ENCODE assay signal across 9 mouse cellular contexts in the genomic region with DNA sequence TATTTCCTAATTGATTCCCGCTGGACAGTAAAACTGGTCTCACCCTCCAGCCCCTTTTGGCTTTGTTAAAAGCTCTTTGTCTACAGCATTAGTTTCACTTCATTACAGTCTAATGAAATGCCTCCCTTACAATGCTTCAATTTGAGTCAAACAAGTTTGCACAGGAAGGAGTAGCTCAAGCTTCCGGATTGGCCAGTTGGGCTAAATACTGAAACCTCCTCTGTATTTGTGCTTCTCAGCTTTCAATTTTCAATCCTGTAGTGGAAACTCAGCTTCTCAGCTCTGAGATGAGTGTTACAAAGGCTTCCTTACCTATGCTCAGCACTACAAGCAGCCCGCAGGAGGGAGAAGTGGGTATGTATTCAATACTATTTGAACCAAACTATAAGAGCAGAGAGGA. TPM values are rescaled to one million over a fixed set of nuclear protein-coding genes. Genes with fewer than 3 reads are reported as not detected.
A peak's percentile ranks its signal among the peaks of the same experiment; 100 is the strongest.
DNase-seq lines count a peak whose midpoint lies in the region; ATAC-seq lines count a peak whose summit lies in the region.
"Had no signal": no experiment of that assay in that cellular context is flagged by ENCODE, and none has a peak within 500 bp of the region (broad histone marks: within the 10 kb centered on the region; RNA-seq: fewer than 3 reads in every experiment).

No protein-coding gene starts in this region.

- no peak overlapping the region for H3K4me2 ChIP-seq in neural tube, embryonic 11.5 days (ENCODE audit: low read depth)
- H3K4me2 ChIP-seq in forebrain, embryonic 11.5 days (ENCODE audit: low read depth, low read length, severe bottlenecking) = peak overlapping the region; percentile 11; the same call in 1 of the 2 replicates
- 0 out of 2 replicates have a peak overlapping the region, but pooled peaks have one; percentile 7 for H3K4me2 ChIP-seq in stomach, embryonic 14.5 days (replicated peaks; ENCODE audit: low read depth, low read length)

- intact Hi-C loops in heart, postnatal 14 days (cut with DNase I) = no loop called here

- ATAC-seq in neural tube, embryonic 11.5 days (ENCODE audit: insufficient read depth, low FRiP score, low TSS enrichment) = peak; percentile 84
- peak; percentile 79 for ATAC-seq in forebrain, embryonic 11.5 days (replicated peaks; ENCODE audit: low FRiP score)
- no peak for ATAC-seq in stomach, embryonic 14.5 days (ENCODE audit: insufficient number of reproducible peaks, insufficient read depth, low FRiP score, low read depth)

- DNase-seq in neural tube, embryonic 11.5 days (ENCODE audit: low spot score) = peak; percentile 29
- no peak for DNase-seq in neural tube, embryonic 10.5 days (ENCODE audit: extremely low spot score, low spot score)
- DNase-seq in forebrain, embryonic 11.5 days (ENCODE audit: low spot score) = no peak
- DNase-seq in lung, postnatal 25 days (ENCODE audit: low spot score) = peak; percentile 24
- DNase-seq in layer of hippocampus, adult 9-10 months (ENCODE audit: low spot score) = no peak
- no peak for DNase-seq in layer of hippocampus, adult 9-11 months
- DNase-seq in heart, postnatal 14 days = no peak

- no peaks in the 10 kb centered on the region for H3K27me3 ChIP-seq in neural tube, embryonic 11.5 days (ENCODE audit: control insufficient read depth, insufficient read depth, low read length)
- H3K27me3 ChIP-seq in forebrain, embryonic 11.5 days (ENCODE audit: control insufficient read depth, insufficient read depth, low read length) = peaks cover 3% of the 10 kb centered on the region; the same call in 1 of the 2 replicates
- no peaks in the 10 kb centered on the region for H3K27me3 ChIP-seq in stomach, embryonic 14.5 days (ENCODE audit: control insufficient read depth, insufficient read depth, low read length)

- H3K4me3 ChIP-seq in neural tube, embryonic 11.5 days (ENCODE audit: low read depth, low read length) = no peak overlapping the region
- no peak overlapping the region for H3K4me3 ChIP-seq in forebrain, embryonic 11.5 days (ENCODE audit: low read depth, low read length)
- H3K4me3 ChIP-seq in stomach, embryonic 14.5 days (ENCODE audit: low read depth, low read length) = 0 out of 2 replicates have a peak overlapping the region, but pooled peaks have one; percentile 2

- H3K36me3 ChIP-seq in neural tube, embryonic 11.5 days (ENCODE audit: control insufficient read depth, insufficient read depth, low read length) = no peaks in the 10 kb centered on the region
- H3K36me3 ChIP-seq in forebrain, embryonic 11.5 days (ENCODE audit: control insufficient read depth, insufficient read depth, low read length) = no peaks in the 10 kb centered on the region
- no peaks in the 10 kb centered on the region for H3K36me3 ChIP-seq in stomach, embryonic 14.5 days (ENCODE audit: control insufficient read depth, insufficient read depth, low read length)

- no peak overlapping the region for H3K9ac ChIP-seq in neural tube, embryonic 11.5 days (ENCODE audit: low read length)
- H3K9ac ChIP-seq in forebrain, embryonic 11.5 days (ENCODE audit: low read length) = no peak overlapping the region
- no peak overlapping the region for H3K9ac ChIP-seq in stomach, embryonic 14.5 days (replicated peaks; ENCODE audit: low read depth, low read length)

- H3K27ac ChIP-seq in neural tube, embryonic 11.5 days (ENCODE audit: low read depth, low read length) = no peak overlapping the region
- H3K27ac ChIP-seq in forebrain, embryonic 11.5 days (ENCODE audit: low read depth, low read length) = no peak overlapping the region
- peak overlapping the region; percentile 64 for H3K27ac ChIP-seq in stomach, embryonic 14.5 days (ENCODE audit: low read length)

- no peaks in the 10 kb centered on the region for H3K9me3 ChIP-seq in neural tube, embryonic 11.5 days (ENCODE audit: control insufficient read depth, low read length)
- H3K9me3 ChIP-seq in forebrain, embryonic 11.5 days (ENCODE audit: control insufficient read depth, low read length) = no peaks in the 10 kb centered on the region
- H3K9me3 ChIP-seq in stomach, embryonic 14.5 days (ENCODE audit: control insufficient read depth, low read depth, low read length) = no peaks in the 10 kb centered on the region

- 44% methylated on average over 3 of the region's 3 CpGs for WGBS in neural tube, embryonic 11.5 days
- 13% methylated on average over 3 of the region's 3 CpGs for WGBS in forebrain, embryonic 11.5 days
- 68% methylated on average over 3 of the region's 3 CpGs for WGBS in stomach, embryonic 14.5 days

- H3K4me1 ChIP-seq in neural tube, embryonic 11.5 days (ENCODE audit: control insufficient read depth, insufficient read depth, low read length) = no peaks in the 10 kb centered on the region
- no peaks in the 10 kb centered on the region; the same call in 1 of the 2 replicates for H3K4me1 ChIP-seq in forebrain, embryonic 11.5 days (replicated peaks; ENCODE audit: control insufficient read depth, insufficient read depth, low read length)
- H3K4me1 ChIP-seq in stomach, embryonic 14.5 days (ENCODE audit: control insufficient read depth, insufficient read depth, low read length) = no peaks in the 10 kb centered on the region

RNA-seq across cellular contexts. Expression of a gene that starts 52.9 kb away (rescaled TPM):
- 0.70 and 1.4 TPM in 2 replicates for polyA plus RNA-seq in neural tube, embryonic 11.5 days (2014; fragmentation: Nextera tagmentation; extraction: Ambion mirVana)
- polyA plus RNA-seq in forebrain, embryonic 11.5 days (2014; fragmentation: Nextera tagmentation; extraction: Ambion mirVana) = 0.23 TPM in 1 of 2 replicates, not detected in the other
- polyA plus RNA-seq in stomach, embryonic 14.5 days (2014; fragmentation: Nextera tagmentation; extraction: Ambion mirVana) = 0.14 and 0.36 TPM in 2 replicates
- under 1 TPM in 1 of 2 experiments, not detected in 1; 0.17 TPM for total RNA-seq in heart, postnatal 14 days (2021)

RNA-seq across cellular contexts. Expression of a gene that starts 58.6 kb away (rescaled TPM):
- not detected in 2 replicates for polyA plus RNA-seq in neural tube, embryonic 11.5 days (2014; fragmentation: Nextera tagmentation; extraction: Ambion mirVana)
- not detected in 2 replicates for polyA plus RNA-seq in forebrain, embryonic 11.5 days (2014; fragmentation: Nextera tagmentation; extraction: Ambion mirVana)
- 0.81 TPM in 1 of 2 replicates, not detected in the other for polyA plus RNA-seq in stomach, embryonic 14.5 days (2014; fragmentation: Nextera tagmentation; extraction: Ambion mirVana)
- 1 to 10 TPM; 2.7 to 3.4 TPM for total RNA-seq in heart, postnatal 14 days (2021)
- polyA plus RNA-seq: heart, embryonic 16.5 days had no signal

Comparison
In these comparisons a context has a peak if more than half of its experiments do, and no peak if none do; other contexts are left out.
1. DNase-seq: peak in neural tube, embryonic 11.5 days (single experiment) and lung, postnatal 25 days (single experiment); none in neural tube, embryonic 10.5 days (single experiment), forebrain, embryonic 11.5 days (single experiment), layer of hippocampus, adult 9-10 months (single experiment), layer of hippocampus, adult 9-11 months (single experiment) and heart, postnatal 14 days (0 of 2).